8 mouse cellular contexts compared by ENCODE assay signal in genomic region chr10:82354083-82355010, GRCm38 (mm10). TPM values are rescaled to one million over a fixed set of nuclear protein-coding genes. Genes with fewer than 3 reads are reported as not detected.
A peak's percentile ranks its signal among the peaks of the same experiment; 100 is the strongest.
DNase-seq lines count a peak whose midpoint lies in the region; ATAC-seq and TF ChIP-seq lines count a peak whose summit lies in the region.

Gm4924 (plus strand) TSS chr10:82354255.

- TF ChIP-seq EP300 in liver, embryonic 14.5 days (IDR thresholded peaks at IDR 0.05; ENCODE audit: low read depth) = no peak
- no peak for TF ChIP-seq EP300 in stomach, postnatal 0 days (optimal IDR thresholded peaks at IDR 0.05)

- H3K9me3 ChIP-seq in forebrain, embryonic 10.5 days = peaks cover 40% of the 10 kb centered on the region
- no peaks in the 10 kb centered on the region for H3K9me3 ChIP-seq in heart, embryonic 15.5 days (replicated peaks)
- H3K9me3 ChIP-seq in liver, embryonic 14.5 days (ENCODE audit: control insufficient read depth, low read length) = no peaks in the 10 kb centered on the region
- 0 out of 2 replicates have a peak, but pooled peaks cover 8% of the 10 kb centered on the region for H3K9me3 ChIP-seq in neural tube, embryonic 11.5 days (ENCODE audit: control insufficient read depth, low read length)
- 0 out of 2 replicates have a peak, but pooled peaks cover 2% of the 10 kb centered on the region for H3K9me3 ChIP-seq in stomach, postnatal 0 days (ENCODE audit: control insufficient read depth, low read length)

- DNase-seq in forebrain, embryonic 10.5 days (ENCODE audit: extremely low spot score, low spot score) = peak; percentile 86
- peak; percentile 86 to 88 for DNase-seq in kidney, postnatal 25 days
- DNase-seq in liver, embryonic 14.5 days (ENCODE audit: low read depth in 3 of 3, low spot score in 3 of 3) = peak; percentile 51 to 62 (median 60)
- DNase-seq in neural tube, embryonic 11.5 days (ENCODE audit: low spot score) = peak; percentile 86
- peak; percentile 76 for DNase-seq in stomach, postnatal 0 days (ENCODE audit: low spot score)

- H3K4me2 ChIP-seq in heart, embryonic 15.5 days = peak within 1 kb of the TSS; percentile 70
- H3K4me2 ChIP-seq in liver, embryonic 14.5 days (ENCODE audit: low read depth) = peak within 1 kb of the TSS; percentile 68
- H3K4me2 ChIP-seq in neural tube, embryonic 11.5 days (ENCODE audit: low read depth) = peak within 1 kb of the TSS; percentile 40
- peak within 1 kb of the TSS; percentile 70 for H3K4me2 ChIP-seq in stomach, postnatal 0 days (replicated peaks; ENCODE audit: low read depth)

- peak; percentile 96 for ATAC-seq in CD4-positive, CD25-positive, alpha-beta regulatory T cell, adult 4 months
- peak; percentile 96 for ATAC-seq in heart, embryonic 15.5 days (replicated peaks; ENCODE audit: insufficient number of reproducible peaks, insufficient read depth, low FRiP score, low read depth)
- peak; percentile 96 for ATAC-seq in liver, embryonic 14.5 days (ENCODE audit: insufficient read depth)
- peak; percentile 100 for ATAC-seq in neural tube, embryonic 11.5 days (ENCODE audit: insufficient read depth, low FRiP score, low TSS enrichment)
- ATAC-seq in stomach, postnatal 0 days (ENCODE audit: low FRiP score, low TSS enrichment) = peak; percentile 99

- H3K9ac ChIP-seq in heart, embryonic 15.5 days = peak within 1 kb of the TSS; percentile 77
- H3K9ac ChIP-seq in liver, embryonic 14.5 days (replicated peaks) = peak within 1 kb of the TSS; percentile 64
- peak within 1 kb of the TSS; percentile 70 for H3K9ac ChIP-seq in neural tube, embryonic 11.5 days (ENCODE audit: low read length)
- H3K9ac ChIP-seq in stomach, postnatal 0 days (ENCODE audit: low read length) = peak within 1 kb of the TSS; percentile 71

- no peaks in the 10 kb centered on the region for H3K4me1 ChIP-seq in brown adipose tissue, adult 24 weeks (ENCODE audit: control insufficient read depth, insufficient read depth, insufficient read length, low read length)
- peaks cover 4% of the 10 kb centered on the region; the same call in 1 of the 2 replicates for H3K4me1 ChIP-seq in forebrain, embryonic 10.5 days
- H3K4me1 ChIP-seq in heart, embryonic 15.5 days (replicated peaks) = no peaks in the 10 kb centered on the region; the same call in 1 of the 2 replicates
- 0 out of 4 replicates have a peak, but pooled peaks cover 0 to 2% of the 10 kb centered on the region in 2 experiments for H3K4me1 ChIP-seq in liver, embryonic 14.5 days (replicated peaks; ENCODE audit: control insufficient read depth in 2 of 2, insufficient read depth in 2 of 2, low read length in 1 of 2)
- H3K4me1 ChIP-seq in neural tube, embryonic 11.5 days (ENCODE audit: control insufficient read depth, insufficient read depth, low read length) = no peaks in the 10 kb centered on the region
- H3K4me1 ChIP-seq in stomach, postnatal 0 days (replicated peaks; ENCODE audit: control insufficient read depth, insufficient read depth) = no peaks in the 10 kb centered on the region

- WGBS in forebrain, embryonic 10.5 days = 7% methylated on average over 34 of the region's 34 CpGs
- 3% methylated on average over 34 of the region's 34 CpGs for WGBS in heart, embryonic 15.5 days
- WGBS in liver, embryonic 14.5 days (ENCODE audit: insufficient replicate concordance) = 5% methylated on average over 34 of the region's 34 CpGs
- 6% methylated on average over 34 of the region's 34 CpGs for WGBS in neural tube, embryonic 11.5 days
- 3% methylated on average over 34 of the region's 34 CpGs for WGBS in stomach, postnatal 0 days

- peak within 1 kb of the TSS; percentile 96 for H3K4me3 ChIP-seq in brown adipose tissue, adult 24 weeks (ENCODE audit: insufficient read depth, low read depth, low read length)
- H3K4me3 ChIP-seq in forebrain, embryonic 10.5 days = peak within 1 kb of the TSS; percentile 68
- peak within 1 kb of the TSS; percentile 94 for H3K4me3 ChIP-seq in heart, embryonic 15.5 days
- H3K4me3 ChIP-seq in liver, embryonic 14.5 days (ENCODE audit: insufficient read depth in 1 of 2, low read depth in 2 of 2, low read length in 2 of 2) = peak within 1 kb of the TSS; percentile 66 to 75
- peak within 1 kb of the TSS; percentile 45 for H3K4me3 ChIP-seq in neural tube, embryonic 11.5 days (ENCODE audit: low read depth, low read length)
- peak within 1 kb of the TSS; percentile 69 for H3K4me3 ChIP-seq in stomach, postnatal 0 days (ENCODE audit: low read depth, low read length)

- H3K36me3 ChIP-seq in forebrain, embryonic 10.5 days (replicated peaks) = peaks cover 29% of the 10 kb centered on the region
- no peaks in the 10 kb centered on the region for H3K36me3 ChIP-seq in heart, embryonic 15.5 days
- H3K36me3 ChIP-seq in liver, embryonic 14.5 days (replicated peaks; ENCODE audit: control insufficient read depth, insufficient read depth, low read depth) = no peaks in the 10 kb centered on the region
- no peaks in the 10 kb centered on the region for H3K36me3 ChIP-seq in neural tube, embryonic 11.5 days (ENCODE audit: control insufficient read depth, insufficient read depth, low read length)
- H3K36me3 ChIP-seq in stomach, postnatal 0 days (ENCODE audit: control insufficient read depth, insufficient read depth, low read length) = no peaks in the 10 kb centered on the region

- peak within 1 kb of the TSS; percentile 15 for H3K27ac ChIP-seq in brown adipose tissue, adult 24 weeks (replicated peaks; ENCODE audit: low read depth, low read length)
- H3K27ac ChIP-seq in forebrain, embryonic 10.5 days = peak within 1 kb of the TSS; percentile 93
- H3K27ac ChIP-seq in heart, embryonic 15.5 days = peak within 1 kb of the TSS; percentile 92
- H3K27ac ChIP-seq in liver, embryonic 14.5 days = no peak within 1 kb of the TSS
- H3K27ac ChIP-seq in neural tube, embryonic 11.5 days (ENCODE audit: low read depth, low read length) = peak within 1 kb of the TSS; percentile 81
- peak within 1 kb of the TSS; percentile 90 for H3K27ac ChIP-seq in stomach, postnatal 0 days (replicated peaks)

- TF ChIP-seq CTCF in liver, embryonic 14.5 days (IDR thresholded peaks at IDR 0.05; ENCODE audit: low read depth) = no peak
- peak; percentile 17 for TF ChIP-seq CTCF in stomach, postnatal 0 days (IDR thresholded peaks at IDR 0.05; ENCODE audit: low read depth)

- no peaks in the 10 kb centered on the region for H3K27me3 ChIP-seq in forebrain, embryonic 10.5 days (ENCODE audit: poor library complexity, severe bottlenecking)
- no peaks in the 10 kb centered on the region for H3K27me3 ChIP-seq in heart, embryonic 15.5 days
- no peaks in the 10 kb centered on the region for H3K27me3 ChIP-seq in liver, embryonic 14.5 days (ENCODE audit: control insufficient read depth, insufficient read depth, low read length)
- no peaks in the 10 kb centered on the region for H3K27me3 ChIP-seq in neural tube, embryonic 11.5 days (ENCODE audit: control insufficient read depth, insufficient read depth, low read length)
- H3K27me3 ChIP-seq in stomach, postnatal 0 days (ENCODE audit: control insufficient read depth, insufficient read depth, low read length) = no peaks in the 10 kb centered on the region

RNA-seq across cellular contexts. Expression of gene Gm4924, which starts in this region (rescaled TPM):
- polyA plus RNA-seq in CD4-positive, CD25-positive, alpha-beta regulatory T cell, adult 4 months (2017; shearing (Covaris generic)) = 10 to 100 TPM in 1 of 2 experiments, 1 to 10 TPM in 1; 9.2 to 12.2 TPM
- polyA plus RNA-seq in brown adipose tissue, adult 24 weeks (2012; ENCODE audit: insufficient read depth, insufficient read length, missing spikeins) = 0.63 and 1.3 TPM in 2 replicates
- 8.9 and 10.2 TPM in 2 replicates for polyA plus RNA-seq in forebrain, embryonic 10.5 days (2016; fragmentation: Nextera tagmentation; extraction: Ambion mirVana)
- polyA plus RNA-seq in heart, embryonic 15.5 days (2015; fragmentation: Nextera tagmentation; extraction: Ambion mirVana) = 6.0 and 6.8 TPM in 2 replicates
- 0.29 and 0.66 TPM in 2 replicates for polyA plus RNA-seq in liver, embryonic 14.5 days (2012; rRNA removed)
- 0.93 and 1.5 TPM in 2 replicates for polyA plus RNA-seq in liver, embryonic 14.5 days (2014; fragmentation: Nextera tagmentation; extraction: Ambion mirVana)
- polyA plus RNA-seq in neural tube, embryonic 11.5 days (2014; fragmentation: Nextera tagmentation; extraction: Ambion mirVana) = 7.8 and 9.8 TPM in 2 replicates
- polyA plus RNA-seq in stomach, postnatal 0 days (2015; fragmentation: Nextera tagmentation; extraction: Ambion mirVana) = 2.2 and 2.8 TPM in 2 replicates

Comparison
In these comparisons a context has a peak if more than half of its experiments do, and no peak if none do; other contexts are left out.
1. H3K4me3 ChIP-seq: peak in every context shown above with its lines; median percentile 96 in brown adipose tissue, adult 24 weeks; 94 in heart, embryonic 15.5 days; 70 in liver, embryonic 14.5 days; 69 in stomach, postnatal 0 days; 68 in forebrain, embryonic 10.5 days; 45 in neural tube, embryonic 11.5 days.